Mouse (Mus musculus) hindbrain, embryonic 14.5 days (tissue): Measurements from ENCODE around the gene Lamb2. TPM values are rescaled to one million over a fixed set of nuclear protein-coding genes. Genes with fewer than 3 reads are reported as not detected.

ENCODE experiments used
- polyA plus RNA-seq: library from polyadenylated mRNA; unstranded; fragments of >200 nt; fragmentation: Nextera tagmentation; extraction: Ambion mirVana; gene quantifications from 2 replicates; pipeline ENCODE4 v1.2.1, GENCODE M21; 2014

Gene Lamb2
- polyA plus RNA-seq, 1 experiment from 2014 or later, result 19.4 TPM

Other genes with a start within 250 kb of the Lamb2 start
- gene Dag1, start 215.8 kb upstream of the Lamb2 start, polyA plus RNA-seq, result 76.7 and 83.0 TPM in 2 replicates
- gene Nicn1, start 189.3 kb upstream of the Lamb2 start, polyA plus RNA-seq, result 136 and 137 TPM in 2 replicates
- 18.6 and 24.4 TPM in 2 replicates for gene Amt, start 182.9 kb upstream of the Lamb2 start, polyA plus RNA-seq
- 206 and 214 TPM in 2 replicates for gene Rhoa, start 173.6 kb upstream of the Lamb2 start, polyA plus RNA-seq
- 49.5 and 59.9 TPM in 2 replicates for gene Tcta, start 173.6 kb upstream of the Lamb2 start, polyA plus RNA-seq
- gene Gpx1, start 140.8 kb upstream of the Lamb2 start, polyA plus RNA-seq, result 462 and 488 TPM in 2 replicates
- 127 TPM in 2 replicates for gene Usp4, start 131.9 kb upstream of the Lamb2 start, polyA plus RNA-seq
- gene 1700102P08Rik, start 86.9 kb upstream of the Lamb2 start, polyA plus RNA-seq, result 1.7 and 2.2 TPM in 2 replicates
- gene Ccdc36, start 51.3 kb upstream of the Lamb2 start, polyA plus RNA-seq, result 1.6 TPM in 2 replicates
- gene BC048562, start 43.3 kb upstream of the Lamb2 start, polyA plus RNA-seq, result not detected in 2 replicates
- gene Ccdc71, start 19.2 kb upstream of the Lamb2 start, polyA plus RNA-seq, result 44.9 and 51.4 TPM in 2 replicates
- gene Klhdc8b, start 18.2 kb upstream of the Lamb2 start, polyA plus RNA-seq, result 52.8 and 57.2 TPM in 2 replicates
- 64.9 and 69.7 TPM in 2 replicates for gene Usp19, start 10.9 kb downstream of the Lamb2 start, polyA plus RNA-seq
- gene Qars, start 28.0 kb downstream of the Lamb2 start, polyA plus RNA-seq, result 61.6 and 66.6 TPM in 2 replicates
- gene Qrich1, start 37.1 kb downstream of the Lamb2 start, polyA plus RNA-seq, result 119 and 128 TPM in 2 replicates
- 107 and 110 TPM in 2 replicates for gene Impdh2, start 80.5 kb downstream of the Lamb2 start, polyA plus RNA-seq
- gene Ndufaf3, start 87.7 kb downstream of the Lamb2 start, polyA plus RNA-seq, result 80.9 and 93.2 TPM in 2 replicates
- 241 and 242 TPM in 2 replicates for gene Dalrd3, start 90.2 kb downstream of the Lamb2 start, polyA plus RNA-seq
- gene Wdr6, start 99.0 kb downstream of the Lamb2 start, polyA plus RNA-seq, result 240 and 242 TPM in 2 replicates
- 29.7 and 33.2 TPM in 2 replicates for gene P4htm, start 117.9 kb downstream of the Lamb2 start, polyA plus RNA-seq
- gene Arih2, start 169.7 kb downstream of the Lamb2 start, polyA plus RNA-seq, result 37.7 and 44.0 TPM in 2 replicates
- gene Slc25a20, start 182.4 kb downstream of the Lamb2 start, polyA plus RNA-seq, result 25.6 and 31.4 TPM in 2 replicates
- gene Prkar2a, start 209.6 kb downstream of the Lamb2 start, polyA plus RNA-seq, result 70.8 and 82.7 TPM in 2 replicates